Mouse (Mus musculus) hindbrain, embryonic 15.5 days (tissue): ENCODE data around the gene Ptchd3. TPM values are rescaled to one million over a fixed set of nuclear protein-coding genes. Genes with fewer than 3 reads are reported as not detected.

ENCODE experiments used
- ATAC-seq: fragments of 200-750 bp; cut with Nextera tagmentation; 2 replicates; pipeline ENCODE4 v1.8.0; 2017; ENCODE audit warnings: low read depth, moderate number of reproducible peaks, moderate TSS enrichment; ENCODE audit not compliant: low FRiP score
- H3K27ac ChIP-seq: fragments of 300-500 bp; sonication (generic); replicated peaks from 2 replicates; pipeline ENCODE4 v1.5.1; 2015; ENCODE audit warnings: mild to moderate bottlenecking, inconsistent platforms
- H3K27me3 ChIP-seq: fragments of 300-500 bp; sonication (generic); 2 replicates; pipeline ENCODE4 v1.6.1; 2015; ENCODE audit warnings: control low read depth, inconsistent platforms
- H3K36me3 ChIP-seq: fragments of 300-500 bp; sonication (generic); 2 replicates; pipeline ENCODE4 v1.6.1; 2015; ENCODE audit warnings: control low read depth, inconsistent platforms
- H3K4me1 ChIP-seq: fragments of 300-500 bp; sonication (generic); replicated peaks from 2 replicates; pipeline ENCODE4 v1.6.1; 2015; ENCODE audit warnings: control low read depth, inconsistent platforms
- H3K4me2 ChIP-seq: fragments of 300-500 bp; sonication (generic); 2 replicates; pipeline ENCODE4 v1.6.1; 2015; ENCODE audit warnings: moderate library complexity, mild to moderate bottlenecking, inconsistent platforms
- H3K4me3 ChIP-seq: fragments of 300-500 bp; sonication (generic); 2 replicates; pipeline ENCODE4 v1.5.1; 2015; ENCODE audit warnings: mild to moderate bottlenecking, inconsistent platforms
- H3K9ac ChIP-seq: fragments of 300-500 bp; sonication (generic); 2 replicates; pipeline ENCODE4 v1.6.1; 2015; ENCODE audit warnings: inconsistent platforms
- H3K9me3 ChIP-seq: fragments of 300-500 bp; sonication (generic); 2 replicates; pipeline ENCODE4 v1.6.1; 2016; ENCODE audit warnings: control low read depth, inconsistent platforms
- WGBS: fragments of 180-500 bp; shearing (Covaris S2); methylation state at CpG from one replicate; pipeline ENCODE4 v1.1.7; 2015; 5-methylcytosine and 5-hydroxymethylcytosine counted together
- polyA plus RNA-seq: library from polyadenylated mRNA; unstranded; fragments of >200 nt; fragmentation: Nextera tagmentation; extraction: Ambion mirVana; gene quantifications from 2 replicates; pipeline ENCODE4 v1.2.1, GENCODE M21; 2015

Ptchd3 gene
- not detected in 2 replicates for polyA plus RNA-seq

DNA sequence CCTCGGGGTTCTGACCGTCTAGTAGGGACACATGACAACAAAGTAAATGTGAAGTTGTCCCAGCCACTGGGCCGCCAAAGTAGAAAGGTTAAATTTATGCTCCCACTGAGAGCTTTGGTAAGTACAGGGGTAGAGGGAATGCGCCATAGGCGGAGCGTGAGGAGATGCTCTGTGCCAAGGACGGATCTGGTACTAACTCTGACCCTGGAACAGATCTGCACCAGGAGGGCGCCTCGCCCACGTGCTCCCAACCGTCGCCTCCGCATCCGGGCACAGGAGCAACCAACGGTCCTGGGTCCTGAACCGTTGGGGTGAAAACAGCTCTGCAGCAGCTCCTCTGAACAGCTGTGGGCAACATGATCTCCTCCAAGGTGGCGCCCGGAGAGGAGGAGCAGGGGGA is at the start of gene Ptchd3:
Gene Ptchd3, plus strand, starts transcription at position 301 of the 400 bp plus-strand sequence.
- no peak within 1 kb of the TSS for H3K27ac ChIP-seq

DNA sequence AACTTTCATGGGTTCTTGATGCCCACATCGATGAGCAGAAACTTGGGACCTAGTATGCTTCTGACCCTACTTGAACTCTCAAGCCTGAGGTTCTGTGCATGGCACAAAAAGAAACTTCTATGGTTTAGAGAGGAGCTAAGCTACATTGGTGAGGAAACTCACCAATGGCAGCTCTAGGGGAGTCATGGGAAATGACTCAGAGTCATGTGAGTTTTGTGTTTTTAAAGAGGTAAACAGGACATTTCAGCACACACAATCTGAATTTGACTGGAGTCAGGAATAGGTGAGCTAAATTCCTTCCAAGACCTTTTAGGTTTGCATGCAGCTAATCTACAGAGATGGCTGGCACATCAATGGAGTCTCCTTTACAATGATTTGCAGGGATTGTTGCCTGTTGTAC is 48.2 kb upstream of the Ptchd3 start:
- Histone ChIP-seq H3K9ac (no peak overlapping the region), H3K4me3 (no peak overlapping the region), H3K4me1 (no peaks in the 10 kb centered on the region), H3K9me3 (no peaks in the 10 kb centered on the region), H3K36me3 (no peaks in the 10 kb centered on the region), H3K27ac (no peak overlapping the region), H3K27me3 (no peaks in the 10 kb centered on the region), H3K4me2 (no peak overlapping the region)
- WGBS, result 89% methylated on average over 1 of the region's 1 CpGs
- no peak for ATAC-seq

More for the DNA sequence above, at the start of gene Ptchd3:
- Histone ChIP-seq H3K36me3 (no peaks in the 10 kb centered on the region), H3K4me1 (no peaks in the 10 kb centered on the region), H3K4me2 (0 out of 2 replicates have a peak within 1 kb of the TSS, but pooled peaks have one; percentile 11), H3K9ac (no peak within 1 kb of the TSS), H3K9me3 (no peaks in the 10 kb centered on the region), H3K27me3 (no peaks in the 10 kb centered on the region), H3K4me3 (no peak within 1 kb of the TSS)
- WGBS, result 69% methylated on average over 18 of the region's 18 CpGs
- ATAC-seq, result no peak

DNA sequence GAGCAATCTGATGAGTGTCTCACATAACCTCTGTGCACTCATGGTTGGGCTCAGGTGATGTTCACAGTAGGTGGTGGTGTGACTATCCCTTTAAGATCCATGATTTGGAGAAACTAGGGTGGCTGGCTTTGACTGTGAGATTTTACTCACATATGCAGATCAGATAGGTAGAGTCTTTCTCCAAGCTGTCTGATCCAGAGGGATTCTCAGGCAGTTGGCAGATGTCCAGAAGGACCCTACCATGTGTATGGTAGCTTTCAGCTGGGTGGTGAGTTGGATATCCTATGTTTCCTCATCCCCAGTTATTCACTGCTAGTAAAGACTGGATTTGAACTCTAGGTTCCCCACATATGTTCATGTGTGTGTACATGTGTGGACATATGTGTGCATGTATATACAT is 42.6 kb upstream of the Ptchd3 start:
- Histone ChIP-seq H3K27me3 (no peaks in the 10 kb centered on the region), H3K9ac (no peak overlapping the region), H3K9me3 (no peaks in the 10 kb centered on the region), H3K4me1 (no peaks in the 10 kb centered on the region), H3K4me2 (no peak overlapping the region), H3K27ac (no peak overlapping the region), H3K4me3 (no peak overlapping the region), H3K36me3 (no peaks in the 10 kb centered on the region)
- ATAC-seq, result no peak

DNA sequence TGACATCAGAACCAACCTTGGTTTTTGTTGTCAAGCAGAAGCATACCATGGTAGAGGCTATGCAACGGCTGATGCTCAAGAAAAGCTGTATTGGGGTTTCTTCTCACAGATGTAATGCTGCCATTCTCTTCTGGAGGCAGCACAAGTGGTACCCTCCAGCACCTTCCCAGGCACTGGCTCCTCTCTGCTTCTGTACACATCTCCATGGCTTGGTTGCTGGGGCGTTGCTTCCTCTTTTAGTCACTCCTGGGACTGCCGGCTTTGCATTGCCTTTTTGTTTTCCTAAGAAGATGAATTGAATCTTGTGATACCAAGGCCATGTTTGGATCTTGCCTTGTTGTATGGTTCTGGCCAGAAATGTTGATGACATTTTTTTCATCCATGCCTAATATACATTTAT is 40.5 kb upstream of the Ptchd3 start:
- no peak for ATAC-seq
- 89% methylated on average over 3 of the region's 3 CpGs for WGBS

DNA sequence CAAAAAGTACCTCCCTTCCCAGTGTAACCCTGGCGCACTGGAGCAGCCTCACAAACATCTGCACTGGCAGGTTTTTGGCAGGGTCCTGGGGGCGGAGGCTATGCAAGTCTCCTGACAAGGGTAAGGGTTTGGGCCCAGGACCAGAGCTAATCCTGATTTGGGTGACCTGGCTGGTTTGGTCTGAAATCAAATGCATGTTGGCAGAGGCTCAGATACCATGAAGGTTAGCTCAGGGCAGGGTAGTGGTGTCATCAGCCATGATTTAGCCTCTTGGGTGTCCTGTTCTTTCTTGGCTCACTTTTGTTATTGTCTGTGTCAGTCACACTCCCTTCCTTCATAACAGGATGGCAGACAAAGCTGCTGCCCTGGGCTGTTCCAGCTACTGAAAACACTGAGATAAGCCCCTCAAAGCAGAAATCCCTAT is 39.4 kb upstream of the Ptchd3 start:
- 91% methylated on average over 2 of the region's 2 CpGs for WGBS
- Histone ChIP-seq H3K36me3 (no peaks in the 10 kb centered on the region), H3K27me3 (no peaks in the 10 kb centered on the region), H3K4me2 (no peak overlapping the region), H3K4me1 (no peaks in the 10 kb centered on the region), H3K4me3 (no peak overlapping the region), H3K9ac (no peak overlapping the region), H3K9me3 (no peaks in the 10 kb centered on the region), H3K27ac (no peak overlapping the region)
- no peak for ATAC-seq

More for the DNA sequence above, 40.5 kb upstream of the Ptchd3 start:
- H3K9me3 ChIP-seq, result no peaks in the 10 kb centered on the region
- H3K4me3 ChIP-seq, result no peak overlapping the region
- no peak overlapping the region for H3K9ac ChIP-seq
- H3K4me1 ChIP-seq, result no peaks in the 10 kb centered on the region
- no peak overlapping the region for H3K27ac ChIP-seq
- H3K36me3 ChIP-seq, result no peaks in the 10 kb centered on the region
- H3K4me2 ChIP-seq, result no peak overlapping the region
- H3K27me3 ChIP-seq, result no peaks in the 10 kb centered on the region

DNA sequence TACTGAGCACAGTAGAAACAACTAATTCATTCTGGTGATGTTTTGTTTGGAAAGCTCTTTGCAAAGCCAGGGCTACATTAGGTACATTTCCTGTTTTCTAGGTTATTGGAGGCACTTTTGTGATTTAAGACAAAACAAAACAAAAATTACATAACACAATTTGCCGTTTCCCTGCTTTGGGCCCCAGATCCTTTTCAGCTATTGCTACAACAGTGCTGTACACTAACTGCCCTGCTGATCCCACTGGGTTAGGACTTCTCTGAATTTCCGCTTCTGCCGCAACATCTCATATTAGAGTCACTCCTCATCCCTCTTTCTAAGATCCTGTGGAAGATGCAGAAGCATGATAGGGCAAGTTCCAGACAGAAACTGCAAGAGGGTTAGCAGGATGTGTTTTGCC is 38.6 kb upstream of the Ptchd3 start:
- Histone ChIP-seq H3K27ac (no peak overlapping the region), H3K4me2 (no peak overlapping the region), H3K4me1 (no peaks in the 10 kb centered on the region), H3K9me3 (no peaks in the 10 kb centered on the region), H3K4me3 (no peak overlapping the region), H3K36me3 (no peaks in the 10 kb centered on the region), H3K9ac (no peak overlapping the region), H3K27me3 (no peaks in the 10 kb centered on the region)
- 79% methylated on average over 3 of the region's 3 CpGs for WGBS
- no peak for ATAC-seq

DNA sequence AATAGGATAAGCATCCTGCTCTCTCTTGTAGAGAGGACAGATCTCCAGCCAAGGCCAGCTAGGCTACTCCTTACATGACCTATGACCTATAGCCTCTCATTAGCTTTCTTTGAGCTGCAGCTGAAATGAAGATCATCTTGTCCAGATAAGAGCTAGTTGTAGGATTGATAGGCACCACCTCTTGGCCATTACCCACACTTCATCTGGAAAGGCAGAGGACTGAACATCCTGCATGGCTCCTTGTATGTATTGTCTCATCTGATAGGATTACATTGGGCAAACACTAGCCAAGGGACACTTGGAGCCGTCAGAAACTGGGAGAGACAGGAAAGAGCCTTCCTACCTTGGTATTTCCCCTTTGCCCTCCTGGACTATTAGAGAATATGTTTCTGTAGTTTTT is 38.1 kb upstream of the Ptchd3 start:
- H3K27ac ChIP-seq, result no peak overlapping the region
- WGBS, result 79% methylated on average over 1 of the region's 1 CpGs
- no peaks in the 10 kb centered on the region for H3K9me3 ChIP-seq
- H3K36me3 ChIP-seq, result no peaks in the 10 kb centered on the region
- H3K9ac ChIP-seq, result no peak overlapping the region
- H3K4me2 ChIP-seq, result no peak overlapping the region
- no peak for ATAC-seq
- no peaks in the 10 kb centered on the region for H3K27me3 ChIP-seq
- H3K4me3 ChIP-seq, result no peak overlapping the region
- no peaks in the 10 kb centered on the region for H3K4me1 ChIP-seq

DNA sequence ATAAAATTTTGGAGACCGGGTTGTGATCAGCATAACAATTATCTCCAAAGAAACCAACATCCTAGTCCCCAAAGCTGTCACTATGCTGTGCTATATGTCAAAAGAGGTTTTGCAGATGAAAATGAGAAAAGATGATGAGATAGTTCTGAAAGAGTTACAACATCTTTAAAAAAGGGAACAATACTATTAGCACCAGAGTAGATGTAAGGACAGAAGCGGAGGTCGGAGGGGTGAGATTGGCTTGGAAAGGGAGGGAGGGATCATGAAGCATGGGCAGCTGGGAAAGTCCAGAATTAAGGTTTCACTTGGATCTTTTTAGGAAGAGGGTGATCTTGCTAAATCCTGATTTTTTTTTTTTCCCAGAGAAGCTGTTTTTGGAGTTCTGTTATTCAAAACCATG is 36.5 kb upstream of the Ptchd3 start:
- Histone ChIP-seq H3K36me3 (no peaks in the 10 kb centered on the region), H3K27me3 (no peaks in the 10 kb centered on the region), H3K4me3 (no peak overlapping the region), H3K9ac (no peak overlapping the region), H3K9me3 (no peaks in the 10 kb centered on the region), H3K27ac (no peak overlapping the region), H3K4me1 (no peaks in the 10 kb centered on the region), H3K4me2 (no peak overlapping the region)
- WGBS, result 92% methylated on average over 3 of the region's 3 CpGs
- ATAC-seq, result no peak

DNA sequence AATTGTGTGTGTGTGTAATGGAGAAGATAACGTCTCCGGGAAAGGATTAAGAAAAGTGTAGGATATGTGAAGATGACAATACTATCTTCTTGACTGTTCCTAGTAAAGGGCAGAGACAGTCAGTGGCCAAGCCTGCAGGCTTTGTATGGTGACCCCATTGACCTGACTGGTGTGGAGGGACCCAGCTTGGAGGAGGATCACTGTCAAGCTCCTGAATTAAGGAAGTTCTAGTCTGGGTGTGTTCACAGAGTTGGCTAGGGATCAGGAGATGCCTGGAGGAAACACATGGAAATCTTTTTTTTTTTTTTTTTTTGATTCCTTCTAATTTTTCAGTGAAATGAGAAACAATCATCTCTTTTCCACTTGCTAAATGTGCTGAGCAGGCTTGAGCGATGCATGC is 35.9 kb upstream of the Ptchd3 start:
- H3K4me2 ChIP-seq, result no peak overlapping the region
- H3K27me3 ChIP-seq, result no peaks in the 10 kb centered on the region
- H3K36me3 ChIP-seq, result no peaks in the 10 kb centered on the region
- H3K9me3 ChIP-seq, result no peaks in the 10 kb centered on the region
- no peak overlapping the region for H3K9ac ChIP-seq
- no peaks in the 10 kb centered on the region for H3K4me1 ChIP-seq
- WGBS, result 90% methylated on average over 3 of the region's 3 CpGs
- H3K4me3 ChIP-seq, result no peak overlapping the region
- ATAC-seq, result no peak
- H3K27ac ChIP-seq, result no peak overlapping the region

DNA sequence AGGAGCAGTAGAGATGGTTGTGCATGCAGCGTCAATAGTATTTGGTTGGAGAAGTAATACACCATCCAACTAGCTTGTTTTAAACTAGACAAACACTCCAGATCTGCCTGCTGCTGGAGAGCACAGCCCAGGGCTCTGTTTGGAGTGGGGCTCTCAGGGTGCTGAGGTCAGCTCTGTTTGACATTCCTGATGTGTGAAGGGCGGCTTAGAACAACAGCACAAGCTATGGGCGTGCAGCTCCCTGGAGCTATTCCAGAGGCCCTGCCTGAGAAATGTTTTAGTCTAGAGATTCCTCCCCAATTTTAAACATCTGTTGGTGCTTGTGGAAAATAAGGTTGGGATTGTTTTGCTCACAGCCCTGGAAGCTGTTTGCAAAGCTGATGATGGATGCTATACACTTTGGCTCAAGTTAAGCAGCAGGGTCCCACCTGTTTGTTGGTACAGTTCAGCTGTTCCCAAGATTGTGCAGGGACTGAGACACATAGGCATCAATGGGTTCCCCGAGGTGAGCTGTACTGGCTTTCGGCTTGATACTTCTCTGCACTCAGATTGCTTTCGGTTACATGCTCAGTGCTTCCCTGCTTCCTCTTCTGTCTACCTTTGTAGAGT is 35.4 kb upstream of the Ptchd3 start:
- no peaks in the 10 kb centered on the region for H3K36me3 ChIP-seq
- 73% methylated on average over 6 of the region's 6 CpGs for WGBS
- no peaks in the 10 kb centered on the region for H3K27me3 ChIP-seq
- H3K27ac ChIP-seq, result no peak overlapping the region
- H3K9ac ChIP-seq, result no peak overlapping the region
- H3K4me2 ChIP-seq, result no peak overlapping the region
- H3K4me3 ChIP-seq, result no peak overlapping the region
- H3K4me1 ChIP-seq, result no peaks in the 10 kb centered on the region
- ATAC-seq, result no peak
- no peaks in the 10 kb centered on the region for H3K9me3 ChIP-seq

DNA sequence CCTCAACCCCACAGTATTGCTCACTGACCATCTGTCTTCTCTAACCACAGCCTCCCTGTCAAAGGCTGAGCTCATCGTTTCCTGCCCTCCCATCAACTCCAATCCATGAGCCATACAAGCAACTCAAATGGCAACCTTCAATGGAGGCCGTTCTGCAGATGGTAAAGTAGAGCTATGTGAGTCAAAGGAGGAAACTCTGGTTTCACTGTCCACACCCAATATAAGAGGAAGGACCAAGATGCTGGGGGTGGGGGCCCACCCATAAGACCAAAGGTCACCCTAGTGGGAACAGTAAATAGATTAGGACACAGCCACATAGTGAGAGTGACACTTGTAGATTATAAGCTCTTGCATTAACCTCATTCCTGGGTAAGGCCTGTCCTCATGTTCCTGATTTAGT is 34.1 kb upstream of the Ptchd3 start:
- no peak for ATAC-seq
- Histone ChIP-seq H3K27ac (no peak overlapping the region), H3K36me3 (no peaks in the 10 kb centered on the region), H3K9ac (no peak overlapping the region), H3K27me3 (no peaks in the 10 kb centered on the region), H3K9me3 (no peaks in the 10 kb centered on the region), H3K4me1 (no peaks in the 10 kb centered on the region), H3K4me2 (no peak overlapping the region), H3K4me3 (no peak overlapping the region)
- 96% methylated on average over 2 of the region's 2 CpGs for WGBS

DNA sequence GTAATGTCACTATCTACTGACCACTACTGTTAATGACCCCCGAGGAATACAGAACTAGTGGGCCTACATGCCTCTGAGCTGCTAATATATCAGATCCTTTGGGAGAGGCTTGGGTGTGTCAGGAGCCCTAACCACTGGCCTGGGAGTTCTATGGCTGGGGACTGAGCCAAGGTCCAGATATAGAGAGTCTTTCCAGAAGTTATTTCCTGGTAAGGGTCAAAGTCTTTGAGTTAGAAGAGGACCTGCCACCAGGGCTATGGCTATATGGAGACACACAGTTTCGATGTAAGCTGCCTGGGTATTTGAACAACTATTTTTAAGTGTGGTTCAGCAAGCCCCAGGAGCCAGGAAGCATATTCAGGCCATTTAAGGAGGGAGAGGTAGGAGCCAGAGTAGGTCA is 31.5 kb upstream of the Ptchd3 start:
- Histone ChIP-seq H3K27me3 (no peaks in the 10 kb centered on the region), H3K36me3 (no peaks in the 10 kb centered on the region), H3K4me2 (no peak overlapping the region), H3K9me3 (no peaks in the 10 kb centered on the region), H3K4me3 (no peak overlapping the region), H3K9ac (no peak overlapping the region), H3K27ac (no peak overlapping the region), H3K4me1 (no peaks in the 10 kb centered on the region)
- 85% methylated on average over 2 of the region's 2 CpGs for WGBS
- no peak for ATAC-seq

DNA sequence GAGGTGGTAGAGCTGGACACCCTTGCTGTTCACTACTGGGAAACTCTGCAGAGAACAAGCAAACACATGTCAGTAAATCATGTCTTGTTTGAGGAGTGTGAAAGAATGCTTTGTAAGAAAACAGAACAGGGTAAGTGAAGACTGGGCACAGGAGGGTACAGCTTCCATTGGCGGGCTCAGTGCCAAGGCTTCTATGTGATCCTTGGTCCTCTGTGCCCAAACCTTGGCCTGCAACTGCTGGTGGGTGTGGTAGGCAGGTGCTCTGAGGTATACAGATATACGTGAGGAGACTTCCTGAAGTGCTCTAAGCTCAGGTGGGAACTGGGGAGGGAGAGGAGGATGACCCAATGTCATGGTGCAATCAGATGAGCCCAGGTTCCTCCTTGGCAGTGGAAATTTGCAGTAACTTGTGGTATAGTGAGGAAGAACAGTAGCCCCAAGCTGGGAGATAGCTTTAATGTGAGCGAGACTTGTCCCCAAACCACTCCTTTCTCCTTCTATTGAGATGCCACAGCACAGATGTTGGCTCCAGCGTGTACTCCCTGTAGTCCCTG is 30.2 kb upstream of the Ptchd3 start:
- H3K4me1 ChIP-seq, result no peaks in the 10 kb centered on the region
- H3K9me3 ChIP-seq, result no peaks in the 10 kb centered on the region
- H3K36me3 ChIP-seq, result no peaks in the 10 kb centered on the region
- no peaks in the 10 kb centered on the region for H3K27me3 ChIP-seq
- 89% methylated on average over 4 of the region's 4 CpGs for WGBS
- no peak overlapping the region for H3K4me3 ChIP-seq
- H3K4me2 ChIP-seq, result no peak overlapping the region
- no peak overlapping the region for H3K9ac ChIP-seq
- ATAC-seq, result no peak
- no peak overlapping the region for H3K27ac ChIP-seq
